Mouse (Mus musculus): ENCODE data around the gene Mrpl33.
"Not testable (repeated sequence)": the region's sequence is repeated elsewhere in the genome, so short reads cannot be mapped to it uniquely, and the experiment has no call there.

Mrpl33 gene

GRCm38 (mm10) chr5:31595868-31596267 is 867 bp upstream of the Mrpl33 start:
- no peak for DNase-seq (ENCODE audit: low read depth, low spot score)

GRCm38 (mm10) chr5:31597430-31597944 is 752 bp downstream of the Mrpl33 start:
- no peak for DNase-seq (ENCODE audit: low read depth, low spot score)

DNA sequence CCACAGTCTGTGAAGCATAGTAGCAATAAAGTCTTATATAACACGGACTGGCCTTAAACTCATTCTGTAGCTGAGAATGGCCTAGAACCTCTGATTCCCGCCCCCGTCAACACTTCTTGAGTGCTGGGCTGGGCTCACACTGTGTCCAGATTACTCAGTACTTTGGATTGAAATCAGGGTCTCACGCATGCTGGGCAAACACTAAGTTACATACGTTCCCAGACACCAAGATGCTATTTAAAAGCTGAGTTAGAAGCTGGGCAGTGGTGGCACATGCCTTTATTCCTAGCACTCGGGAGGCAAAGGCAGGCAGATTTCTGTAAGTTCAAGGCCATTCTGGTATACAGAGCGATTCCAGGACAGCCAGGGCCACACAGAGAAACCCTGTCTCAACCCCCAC is 1.4 kb downstream of the Mrpl33 start:
- DNase-seq (ENCODE audit: low read depth, low spot score), result no peak

- peak; percentile 73 for DNase-seq (ENCODE audit: low read depth, low spot score)
Measured at GRCm38 (mm10) chr5:31598579-31598978, 1.8 kb downstream of the Mrpl33 start.

- DNase-seq (ENCODE audit: low read depth, low spot score), result no peak
Measured at GRCm38 (mm10) chr5:31599161-31599560, 2.4 kb downstream of the Mrpl33 start.

- DNase-seq (ENCODE audit: low read depth, low spot score), result no peak
Measured at GRCm38 (mm10) chr5:31601162-31601722, 4.5 kb downstream of the Mrpl33 start.

GRCm38 (mm10) chr5:31602377-31602776 is 5.6 kb downstream of the Mrpl33 start:
- DNase-seq (ENCODE audit: low read depth, low spot score), result peak; percentile 98

GRCm38 (mm10) chr5:31603766-31604165 is 7.0 kb downstream of the Mrpl33 start:
- DNase-seq (ENCODE audit: low read depth, low spot score), result no peak

DNA sequence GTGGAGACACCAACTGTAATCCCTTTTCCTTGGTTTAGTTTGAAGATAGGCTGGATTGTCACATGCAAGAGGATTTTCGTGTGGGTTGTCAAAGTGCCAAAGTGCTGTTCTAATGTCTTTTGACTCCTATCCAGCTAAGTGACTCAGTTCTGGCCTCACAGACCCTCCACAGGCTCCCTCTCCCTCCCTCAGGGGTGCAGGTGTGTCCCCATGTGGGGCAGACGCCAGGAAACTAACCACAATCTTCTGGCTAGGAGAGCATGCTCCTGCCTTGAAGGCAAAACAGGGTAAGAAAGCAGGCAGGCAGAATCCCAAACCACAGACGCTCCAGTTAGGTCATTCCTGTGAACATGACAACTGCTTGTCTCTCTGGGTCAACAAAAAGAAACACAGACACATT is 9.4 kb downstream of the Mrpl33 start:
- DNase-seq (ENCODE audit: low read depth, low spot score), result peak; percentile 98

- DNase-seq (ENCODE audit: low read depth, low spot score), result no peak
Measured at GRCm38 (mm10) chr5:31610376-31611086, 13.8 kb downstream of the Mrpl33 start.

DNA sequence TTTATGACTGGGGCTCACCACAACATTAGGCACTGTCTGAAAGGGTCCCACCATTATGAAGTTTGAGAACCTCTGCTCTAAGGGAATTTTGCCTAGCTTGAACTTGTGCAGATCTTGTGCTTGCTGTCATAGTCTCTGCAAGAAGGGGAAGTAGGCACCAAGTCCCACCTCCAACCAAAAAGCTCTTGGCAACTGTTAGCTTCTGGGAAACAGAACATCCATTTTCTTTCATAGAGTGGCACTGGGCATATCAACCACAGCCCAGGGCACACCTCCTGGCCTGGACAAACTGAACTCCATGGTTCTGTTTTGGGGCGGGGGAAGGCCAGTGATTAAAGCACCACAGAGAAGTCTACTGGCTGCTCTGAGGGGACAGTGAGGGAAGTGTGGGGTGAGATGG is 14.5 kb downstream of the Mrpl33 start:
- DNase-seq (ENCODE audit: low read depth, low spot score), result no peak

DNA sequence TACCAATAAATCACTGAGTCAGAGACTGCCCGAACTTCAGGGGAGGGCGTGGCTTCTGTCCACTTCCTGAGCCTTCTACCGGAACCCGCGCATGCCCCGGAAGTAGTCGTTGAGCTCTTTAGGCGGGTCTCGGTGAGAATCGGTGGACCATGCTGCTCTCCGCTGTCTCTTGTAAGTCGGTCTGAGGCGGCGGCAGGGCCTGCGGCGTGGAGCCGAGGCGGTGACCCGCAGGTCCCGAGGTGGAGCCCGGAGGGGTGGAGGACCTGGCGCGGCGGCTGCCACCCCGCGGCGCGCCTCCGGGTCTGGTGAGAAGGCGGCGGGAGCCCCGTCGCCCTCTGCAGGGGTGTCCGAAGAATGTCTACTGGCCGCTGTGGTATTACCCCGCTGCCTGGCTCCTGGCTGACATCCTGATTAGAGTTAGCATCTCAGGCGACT is 17.1 kb downstream of the Mrpl33 start:
- peak; percentile 94 for DNase-seq (ENCODE audit: low read depth, low spot score)

- DNase-seq (ENCODE audit: low read depth, low spot score), result no peak
Measured at GRCm38 (mm10) chr5:31614339-31615025, 17.7 kb downstream of the Mrpl33 start.

DNA sequence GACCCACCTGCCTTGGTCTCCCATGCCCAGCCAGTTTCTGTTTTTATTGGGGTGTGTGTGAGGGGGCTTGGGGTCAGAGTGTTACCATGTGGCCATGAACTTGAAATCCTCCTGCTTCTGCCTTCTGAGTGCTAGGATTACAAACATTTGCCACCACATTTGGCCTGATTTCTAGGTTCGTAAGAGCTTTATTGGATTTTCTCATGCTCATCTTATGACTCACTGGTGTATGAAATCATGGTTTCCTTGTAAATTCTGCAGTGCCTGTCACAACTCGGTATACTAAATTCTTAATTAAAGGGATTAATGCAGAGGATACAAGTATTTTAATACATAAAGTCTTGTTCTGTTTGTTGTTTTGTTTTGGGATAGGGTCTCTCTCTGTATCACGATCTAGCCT is 23.6 kb downstream of the Mrpl33 start:
- peak; percentile 67 for DNase-seq (ENCODE audit: low read depth, low spot score)

GRCm38 (mm10) chr5:31627117-31627516 is 30.4 kb downstream of the Mrpl33 start:
- peak; percentile 79 for DNase-seq (ENCODE audit: low read depth, low spot score)

DNA sequence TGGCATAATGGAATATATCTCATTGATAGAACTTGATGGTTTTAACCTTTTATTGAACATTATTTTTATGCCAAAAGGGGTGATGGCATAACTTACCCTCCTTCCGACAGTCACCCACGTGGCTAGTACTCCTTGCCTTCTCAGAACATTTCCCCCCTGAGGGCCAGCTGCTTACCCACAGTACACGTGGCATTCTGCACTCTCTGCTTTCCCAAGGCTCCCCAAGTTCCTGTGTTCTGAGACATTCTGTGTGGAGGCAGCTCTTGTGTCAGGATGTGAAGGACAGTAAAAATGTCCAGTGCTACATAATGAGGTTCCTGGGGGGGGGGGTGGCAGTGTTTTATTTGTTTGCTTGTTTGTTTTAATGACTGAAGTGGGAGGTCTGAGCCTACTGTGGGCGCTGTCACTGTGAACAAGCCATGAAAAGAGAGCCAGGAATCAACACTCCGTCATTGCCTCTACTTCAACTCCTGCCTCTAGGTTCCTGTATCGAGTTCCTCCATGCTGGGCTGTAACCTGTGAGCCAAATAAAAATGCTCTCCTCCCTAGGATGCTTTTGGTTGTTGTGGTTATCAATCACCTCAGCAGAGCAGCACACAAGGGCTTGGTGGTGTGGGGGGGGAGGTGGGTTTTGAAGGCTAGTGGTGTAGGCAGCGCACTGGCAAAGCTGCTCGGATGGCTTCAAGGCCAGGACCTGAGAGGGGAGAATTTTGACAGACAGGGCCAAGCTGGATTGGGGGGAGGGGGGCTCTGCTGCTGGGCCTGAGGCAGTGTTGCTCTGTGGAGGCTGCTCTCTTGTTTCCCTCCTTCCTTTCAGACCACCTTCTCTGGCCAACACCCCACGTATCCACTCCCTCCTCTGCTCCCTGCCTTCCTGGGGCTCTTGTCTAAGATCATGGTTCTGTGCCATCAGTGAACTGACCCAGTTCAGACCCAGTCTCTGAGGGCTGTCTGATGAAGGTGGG is 31.1 kb downstream of the Mrpl33 start:
- peak; percentile 55 for DNase-seq (ENCODE audit: low read depth, low spot score)

DNA sequence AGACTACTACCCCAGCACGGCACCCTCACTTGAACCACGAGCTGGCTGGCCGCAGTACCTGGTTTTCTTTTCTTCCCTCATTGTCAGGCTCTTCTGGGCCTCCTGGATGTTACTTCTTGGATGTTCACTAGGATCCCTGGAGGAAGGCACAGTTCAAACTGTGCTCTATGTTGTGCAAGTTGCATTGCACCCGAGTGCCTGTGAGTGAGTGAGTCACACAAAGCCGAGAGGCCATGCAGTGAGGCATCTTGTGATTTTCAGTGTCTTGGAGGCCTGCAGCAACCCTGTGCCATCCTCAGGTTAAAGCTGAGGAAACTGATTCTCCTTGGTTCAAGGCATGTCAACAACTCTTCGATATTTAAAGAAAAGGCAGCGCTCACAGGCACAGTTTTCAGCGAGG is 31.8 kb downstream of the Mrpl33 start:
- DNase-seq (ENCODE audit: low read depth, low spot score), result peak; percentile 76

GRCm38 (mm10) chr5:31630064-31630463 is 33.3 kb downstream of the Mrpl33 start:
- peak; percentile 100 for DNase-seq (ENCODE audit: low read depth, low spot score)

DNA sequence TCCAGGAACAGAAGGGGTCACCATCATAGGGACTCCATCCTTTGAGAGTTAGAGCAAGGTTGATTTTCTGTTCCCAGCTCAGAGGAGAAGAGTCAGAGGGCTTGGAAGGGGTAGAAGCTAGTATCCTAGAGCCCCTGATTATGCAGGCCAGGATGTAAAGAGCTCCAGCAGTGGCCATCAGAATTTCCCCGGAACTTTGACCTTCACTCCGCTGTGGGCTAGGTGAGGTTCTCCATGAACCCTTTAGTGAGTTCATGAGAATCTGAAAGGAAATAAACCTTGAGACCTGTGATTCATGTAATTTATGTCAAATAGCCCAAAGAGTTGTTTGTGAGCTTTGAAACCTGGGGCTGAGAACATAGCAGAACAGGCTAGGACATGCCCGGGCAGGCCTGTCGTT is 34.4 kb downstream of the Mrpl33 start:
- DNase-seq (ENCODE audit: low read depth, low spot score), result not testable (repeated sequence)

GRCm38 (mm10) chr5:31634161-31634560 is 37.4 kb downstream of the Mrpl33 start:
- no peak for DNase-seq (ENCODE audit: low read depth, low spot score)

DNA sequence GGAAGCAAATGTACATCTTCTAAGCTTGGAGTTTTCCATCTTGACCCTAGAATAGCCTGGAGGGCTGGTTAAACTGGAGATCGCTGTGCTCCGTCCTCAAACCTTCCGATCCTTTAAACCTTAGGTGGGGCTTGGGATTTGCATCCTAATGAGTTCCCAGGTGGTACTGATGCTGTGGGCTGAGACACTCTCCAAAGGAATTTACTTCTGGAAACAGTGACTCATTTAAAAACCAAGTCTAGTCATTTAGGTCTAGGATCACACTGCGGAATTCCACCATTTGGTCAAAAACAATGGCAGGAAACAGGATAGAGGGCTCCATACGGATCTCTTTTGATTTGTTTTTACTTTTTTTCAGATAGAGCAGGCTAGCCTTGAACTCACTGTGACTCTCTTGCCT is 37.9 kb downstream of the Mrpl33 start:
- no peak for DNase-seq (ENCODE audit: low read depth, low spot score)
